In genomic region chr2:159163985-159164384, GRCm38 (mm10) we compare ENCODE assay signal across 8 mouse cellular contexts.
DNase-seq lines count a peak whose midpoint lies in the region; ATAC-seq and TF ChIP-seq lines count a peak whose summit lies in the region.
"Had no signal": no experiment of that assay in that cellular context is flagged by ENCODE, and none has a peak within 500 bp of the region (broad histone marks: within the 10 kb centered on the region; RNA-seq: fewer than 3 reads in every experiment).

No protein-coding gene starts in this region.

- H3K27ac ChIP-seq in cortical plate, adult 2 months (ENCODE audit: insufficient read depth, low read length), result no peak overlapping the region
- H3K27ac ChIP-seq in limb, embryonic 14.5 days (replicated peaks; ENCODE audit: low read depth, low read length), result no peak overlapping the region
- H3K27ac ChIP-seq: neural tube, embryonic 12.5 days had no signal

- H3K4me1 ChIP-seq in cortical plate, adult 2 months (ENCODE audit: control insufficient read depth, insufficient read depth, low read length), result no peaks in the 10 kb centered on the region
- H3K4me1 ChIP-seq in limb, embryonic 14.5 days (ENCODE audit: control insufficient read depth, insufficient read depth, low read length), result no peaks in the 10 kb centered on the region
- H3K4me1 ChIP-seq: neural tube, embryonic 12.5 days had no signal

- ATAC-seq in limb, embryonic 14.5 days (ENCODE audit: low FRiP score, low read depth), result no peak

- H3K27me3 ChIP-seq in limb, embryonic 14.5 days (ENCODE audit: control insufficient read depth, insufficient read depth, low read length), result no peaks in the 10 kb centered on the region
- H3K27me3 ChIP-seq: neural tube, embryonic 12.5 days had no signal

- TF ChIP-seq CTCF in cortical plate, adult 2 months (IDR thresholded peaks at IDR 0.05; ENCODE audit: extremely low read depth, insufficient read depth, low read length), result peak; percentile 67

- H3K9me3 ChIP-seq in limb, embryonic 14.5 days (ENCODE audit: control insufficient read depth, low read length), result no peaks in the 10 kb centered on the region
- H3K9me3 ChIP-seq: neural tube, embryonic 12.5 days had no signal

- TF ChIP-seq POLR2A in cortical plate, adult 2 months (IDR thresholded peaks at IDR 0.05; ENCODE audit: extremely low read depth, insufficient read depth, low read length), result no peak
- no peak for TF ChIP-seq POLR2A in limb, embryonic 14.5 days (IDR thresholded peaks at IDR 0.05; ENCODE audit: borderline replicate concordance, extremely low read depth, insufficient read depth, insufficient read length)

- no peaks in the 10 kb centered on the region for H3K36me3 ChIP-seq in limb, embryonic 14.5 days (ENCODE audit: control insufficient read depth, insufficient read depth, low read length)
- H3K36me3 ChIP-seq: neural tube, embryonic 12.5 days had no signal

- no peak overlapping the region for H3K9ac ChIP-seq in limb, embryonic 14.5 days (ENCODE audit: low read depth, low read length, severe bottlenecking)
- H3K9ac ChIP-seq: neural tube, embryonic 12.5 days had no signal

- DNase-seq in ovary, adult 18-20 months (ENCODE audit: low spot score), result peak; percentile 19
- no peak for DNase-seq in ovary, postnatal 10 days (ENCODE audit: low spot score)
- peak; percentile 76 for DNase-seq in adrenal gland, postnatal 10 days
- DNase-seq in induced T-regulatory cell, adult 2 months (ENCODE audit: low read depth), result peak; percentile 14
- peak; percentile 56 for DNase-seq in limb, embryonic 14.5 days (ENCODE audit: low spot score)
- peak; percentile 30 for DNase-seq in right cerebral cortex, postnatal 4 days

- H3K4me3 ChIP-seq in cortical plate, adult 2 months (ENCODE audit: insufficient read depth, low read length), result no peak overlapping the region
- no peak overlapping the region for H3K4me3 ChIP-seq in limb, embryonic 14.5 days (replicated peaks; ENCODE audit: low read length)
- H3K4me3 ChIP-seq: neural tube, embryonic 12.5 days had no signal

- 35% methylated on average over 7 of the region's 7 CpGs for WGBS in limb, embryonic 14.5 days

- no peak overlapping the region for H3K4me2 ChIP-seq in limb, embryonic 14.5 days (replicated peaks; ENCODE audit: low read depth, low read length, severe bottlenecking)
- H3K4me2 ChIP-seq: neural tube, embryonic 12.5 days had no signal
